Mouse (Mus musculus): ENCODE measurements around the gene Nqo1. TPM values are rescaled to one million over a fixed set of nuclear protein-coding genes. Genes with fewer than 3 reads are reported as not detected.

Gene Nqo1
- total and polyA plus RNA-seq, 3 experiments: 36.7 to 58.2 (median 43.5) TPM

GRCm38 (mm10) chr8:107391136-107391516 lies 11.9 kb downstream of the Nqo1 start:
- TF ChIP-seq EP300 (IDR thresholded peaks at IDR 0.05; ENCODE audit: insufficient read depth, low read depth, low read length) (no peak), CTCF (IDR thresholded peaks at IDR 0.05) (no peak), POLR2A (IDR thresholded peaks at IDR 0.05; ENCODE audit: insufficient read depth, low read depth, low read length) (no peak)
- DNase-seq: no peak
- Histone ChIP-seq H3K79me2 (replicated peaks; ENCODE audit: control insufficient read depth, insufficient read depth, low read length) (no peaks in the 10 kb centered on the region), H3K27ac (no peak overlapping the region), H3K4me1 (ENCODE audit: control insufficient read depth, insufficient read depth, low read length) (peaks cover 4% of the 10 kb centered on the region), H3K36me3 (ENCODE audit: control insufficient read depth, insufficient read depth, low read length) (no peaks in the 10 kb centered on the region), H3K9ac (ENCODE audit: low read depth, low read length) (no peak overlapping the region), H3K4me3 (no peak overlapping the region), H3K27me3 (ENCODE audit: control insufficient read depth, insufficient read depth, low read length) (no peaks in the 10 kb centered on the region)
- WGBS: 69% methylated on average over 4 of the region's 4 CpGs
- intact Hi-C loops (cut with DNase I): no loop called here

GRCm38 (mm10) chr8:107390476-107391135 lies 12.4 kb downstream of the Nqo1 start:
- Histone ChIP-seq H3K79me2 (replicated peaks; ENCODE audit: control insufficient read depth, insufficient read depth, low read length) (no peaks in the 10 kb centered on the region), H3K27ac (no peak overlapping the region), H3K9ac (ENCODE audit: low read depth, low read length) (no peak overlapping the region), H3K27me3 (ENCODE audit: control insufficient read depth, insufficient read depth, low read length) (no peaks in the 10 kb centered on the region), H3K36me3 (ENCODE audit: control insufficient read depth, insufficient read depth, low read length) (peaks cover 1% of the 10 kb centered on the region; the same call in 1 of the 2 replicates), H3K4me3 (no peak overlapping the region), H3K4me1 (ENCODE audit: control insufficient read depth, insufficient read depth, low read length) (peaks cover 4% of the 10 kb centered on the region)
- TF ChIP-seq POLR2A (IDR thresholded peaks at IDR 0.05; ENCODE audit: insufficient read depth, low read depth, low read length): no peak
- TF ChIP-seq EP300 (IDR thresholded peaks at IDR 0.05; ENCODE audit: insufficient read depth, low read depth, low read length): no peak
- no peak for TF ChIP-seq CTCF (IDR thresholded peaks at IDR 0.05)
- intact Hi-C loops (cut with DNase I): no loop called here
- WGBS: 93% methylated on average over 16 of the region's 16 CpGs
- no peak for DNase-seq

GRCm38 (mm10) chr8:107389557-107389956 lies 13.4 kb downstream of the Nqo1 start:
- H3K27me3 ChIP-seq (ENCODE audit: control insufficient read depth, insufficient read depth, low read length): no peaks in the 10 kb centered on the region
- intact Hi-C loops (cut with DNase I): no loop called here
- H3K9ac ChIP-seq (ENCODE audit: low read depth, low read length): no peak overlapping the region
- H3K79me2 ChIP-seq (replicated peaks; ENCODE audit: control insufficient read depth, insufficient read depth, low read length): no peaks in the 10 kb centered on the region
- H3K27ac ChIP-seq: no peak overlapping the region
- peak in 1 of 2 experiments; percentile 52 for DNase-seq
- WGBS: 18% methylated on average over 8 of the region's 8 CpGs
- H3K36me3 ChIP-seq (ENCODE audit: control insufficient read depth, insufficient read depth, low read length): peaks cover 2% of the 10 kb centered on the region; the same call in 1 of the 2 replicates
- peaks cover 7% of the 10 kb centered on the region for H3K4me1 ChIP-seq (ENCODE audit: control insufficient read depth, insufficient read depth, low read length)
- H3K4me3 ChIP-seq: no peak overlapping the region
- TF ChIP-seq CTCF (IDR thresholded peaks at IDR 0.05) (no peak), EP300 (IDR thresholded peaks at IDR 0.05; ENCODE audit: insufficient read depth, low read depth, low read length) (no peak), POLR2A (IDR thresholded peaks at IDR 0.05; ENCODE audit: insufficient read depth, low read depth, low read length) (no peak)

GRCm38 (mm10) chr8:107387861-107388260 lies 15.1 kb downstream of the Nqo1 start:
- Histone ChIP-seq H3K27me3 (ENCODE audit: control insufficient read depth, insufficient read depth, low read length) (no peaks in the 10 kb centered on the region), H3K36me3 (ENCODE audit: control insufficient read depth, insufficient read depth, low read length) (peaks cover 2% of the 10 kb centered on the region; the same call in 1 of the 2 replicates), H3K79me2 (replicated peaks; ENCODE audit: control insufficient read depth, insufficient read depth, low read length) (no peaks in the 10 kb centered on the region), H3K4me1 (ENCODE audit: control insufficient read depth, insufficient read depth, low read length) (peaks cover 7% of the 10 kb centered on the region), H3K4me3 (no peak overlapping the region), H3K9ac (ENCODE audit: low read depth, low read length) (no peak overlapping the region), H3K27ac (no peak overlapping the region; the same call in 1 of the 2 replicates)
- intact Hi-C loops (cut with DNase I): no loop called here
- DNase-seq: no peak
- 65% methylated on average over 5 of the region's 5 CpGs for WGBS
- TF ChIP-seq CTCF (IDR thresholded peaks at IDR 0.05) (peak; percentile 68), EP300 (IDR thresholded peaks at IDR 0.05; ENCODE audit: insufficient read depth, low read depth, low read length) (no peak), POLR2A (IDR thresholded peaks at IDR 0.05; ENCODE audit: insufficient read depth, low read depth, low read length) (no peak)

- Histone ChIP-seq H3K79me2 (replicated peaks; ENCODE audit: control insufficient read depth, insufficient read depth, low read length) (no peaks in the 10 kb centered on the region), H3K4me1 (ENCODE audit: control insufficient read depth, insufficient read depth, low read length) (peaks cover 7% of the 10 kb centered on the region), H3K36me3 (ENCODE audit: control insufficient read depth, insufficient read depth, low read length) (peaks cover 2% of the 10 kb centered on the region; the same call in 1 of the 2 replicates), H3K27ac (peak overlapping the region; percentile 91), H3K4me3 (no peak overlapping the region), H3K9ac (ENCODE audit: low read depth, low read length) (no peak overlapping the region), H3K27me3 (ENCODE audit: control insufficient read depth, insufficient read depth, low read length) (no peaks in the 10 kb centered on the region)
- DNase-seq: no peak
- TF ChIP-seq CTCF (IDR thresholded peaks at IDR 0.05) (peak; percentile 75), EP300 (IDR thresholded peaks at IDR 0.05; ENCODE audit: insufficient read depth, low read depth, low read length) (no peak), POLR2A (IDR thresholded peaks at IDR 0.05; ENCODE audit: insufficient read depth, low read depth, low read length) (no peak)
- 21% methylated on average over 3 of the region's 3 CpGs for WGBS
- intact Hi-C loops (cut with DNase I): loop anchor here (1.0 kb wide), 1 partner anchor 39 kb away; the partner anchor contains the start of gene Nob1
These were observed 16.4 kb downstream of the Nqo1 start for GRCm38 (mm10) chr8:107386642-107387041.

- DNase-seq: peak; percentile 51 to 78
- H3K27me3 ChIP-seq (ENCODE audit: control insufficient read depth, insufficient read depth, low read length): no peaks in the 10 kb centered on the region
- no peak overlapping the region; the same call in 1 of the 2 replicates for H3K9ac ChIP-seq (ENCODE audit: low read depth, low read length)
- peaks cover 2% of the 10 kb centered on the region; the same call in 1 of the 2 replicates for H3K36me3 ChIP-seq (ENCODE audit: control insufficient read depth, insufficient read depth, low read length)
- no peak overlapping the region for H3K4me3 ChIP-seq
- peak overlapping the region; percentile 91 for H3K27ac ChIP-seq
- intact Hi-C loops (cut with DNase I): loop anchor here (1.0 kb wide), 1 partner anchor 39 kb away; the partner anchor contains the start of gene Nob1
- H3K4me1 ChIP-seq (ENCODE audit: control insufficient read depth, insufficient read depth, low read length): peaks cover 7% of the 10 kb centered on the region
- no peaks in the 10 kb centered on the region for H3K79me2 ChIP-seq (replicated peaks; ENCODE audit: control insufficient read depth, insufficient read depth, low read length)
- TF ChIP-seq POLR2A (IDR thresholded peaks at IDR 0.05; ENCODE audit: insufficient read depth, low read depth, low read length): peak; percentile 39; the same call in 1 of the 2 replicates
- no peak for TF ChIP-seq CTCF (IDR thresholded peaks at IDR 0.05)
- peak; percentile 96 for TF ChIP-seq EP300 (IDR thresholded peaks at IDR 0.05; ENCODE audit: insufficient read depth, low read depth, low read length)
- 6% methylated on average over 5 of the region's 5 CpGs for WGBS
These were observed 16.8 kb downstream of the Nqo1 start for GRCm38 (mm10) chr8:107386171-107386570.

Data from heart, adult 2 months (tissue).